Mouse (Mus musculus): ENCODE results near the gene Ppp1r13l.

The Ppp1r13l gene

DNA sequence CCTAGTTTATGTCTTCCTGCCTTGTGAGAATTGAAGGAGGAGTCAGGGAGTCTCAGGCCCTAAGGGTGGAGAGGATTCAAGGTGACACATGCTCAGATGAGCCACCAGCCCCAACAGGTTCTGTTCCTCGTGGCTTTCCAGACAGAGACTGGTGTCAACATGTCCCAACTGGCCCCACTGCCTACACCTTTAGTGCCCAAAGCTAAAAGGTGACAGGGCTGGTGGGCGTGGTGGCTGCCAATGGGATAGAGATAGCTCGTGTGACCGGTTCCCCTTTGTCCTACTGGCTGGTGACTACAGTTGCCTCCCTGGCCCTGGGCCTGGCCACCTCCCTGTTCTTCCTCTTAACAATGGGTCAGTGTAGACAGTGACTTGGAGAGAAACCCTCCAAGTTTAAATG lies 5.8 kb downstream of the Ppp1r13l start:
- ATAC-seq (ENCODE audit: low TSS enrichment): no peak

DNA sequence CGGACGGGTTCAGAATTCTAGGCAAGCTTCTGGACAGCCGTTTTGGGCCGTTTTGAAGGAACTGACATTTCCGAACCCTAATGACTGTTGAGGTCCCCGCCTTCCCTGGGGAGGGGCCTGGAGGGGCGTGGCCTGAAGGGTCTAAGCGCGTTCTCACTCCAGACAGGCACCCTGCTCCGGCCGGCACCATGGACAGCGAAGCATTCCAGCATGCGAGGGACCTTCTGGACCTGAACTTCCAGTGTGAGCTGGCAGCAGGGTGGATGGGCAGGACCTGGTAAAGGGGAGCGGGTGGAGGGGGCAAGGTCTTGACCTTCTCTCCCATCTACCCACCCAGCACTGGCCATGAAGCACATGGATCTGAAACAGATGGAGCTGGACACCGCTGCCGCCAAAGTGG lies 8.8 kb downstream of the Ppp1r13l start:
- no peak for ATAC-seq (ENCODE audit: low TSS enrichment)

DNA sequence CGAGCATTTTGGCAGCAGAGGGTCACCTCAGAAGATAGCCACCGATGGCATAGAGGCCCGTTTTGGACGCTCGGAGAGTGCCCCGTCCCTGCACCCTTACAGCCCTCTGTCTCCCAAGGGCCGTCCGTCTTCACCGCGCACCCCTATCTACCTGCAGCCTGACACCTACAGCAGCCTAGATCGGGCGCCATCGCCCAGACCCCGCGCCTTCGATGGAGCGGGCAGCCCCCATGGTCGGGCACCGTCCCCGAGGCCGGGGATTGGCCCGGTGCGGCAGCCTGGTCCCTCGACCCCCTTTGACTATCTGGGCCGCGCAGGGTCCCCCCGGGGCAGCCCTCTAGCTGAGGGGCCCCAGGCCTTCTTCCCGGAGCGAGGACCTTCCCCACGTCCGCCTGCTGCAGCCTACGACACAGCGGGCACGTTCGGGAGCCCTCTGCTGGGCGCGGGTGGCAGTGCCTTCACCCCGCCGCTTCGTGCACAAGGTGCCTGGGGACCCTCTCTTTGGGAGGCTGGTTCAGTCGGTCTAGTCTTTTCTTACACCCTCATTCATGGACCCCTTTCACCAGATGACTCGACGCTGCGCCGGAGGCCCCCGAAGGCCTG lies 10.4 kb downstream of the Ppp1r13l start:
- ATAC-seq (ENCODE audit: low TSS enrichment): peak; percentile 81

GRCm38 (mm10) chr7:19373367-19373766 lies 13.8 kb downstream of the Ppp1r13l start:
- no peak for ATAC-seq (ENCODE audit: low TSS enrichment)

GRCm38 (mm10) chr7:19375368-19375767 lies 15.8 kb downstream of the Ppp1r13l start:
- no peak for ATAC-seq (ENCODE audit: low TSS enrichment)

- no peak for ATAC-seq (ENCODE audit: low TSS enrichment)
Observed at GRCm38 (mm10) chr7:19376019-19376418, 16.5 kb downstream of the Ppp1r13l start.

DNA sequence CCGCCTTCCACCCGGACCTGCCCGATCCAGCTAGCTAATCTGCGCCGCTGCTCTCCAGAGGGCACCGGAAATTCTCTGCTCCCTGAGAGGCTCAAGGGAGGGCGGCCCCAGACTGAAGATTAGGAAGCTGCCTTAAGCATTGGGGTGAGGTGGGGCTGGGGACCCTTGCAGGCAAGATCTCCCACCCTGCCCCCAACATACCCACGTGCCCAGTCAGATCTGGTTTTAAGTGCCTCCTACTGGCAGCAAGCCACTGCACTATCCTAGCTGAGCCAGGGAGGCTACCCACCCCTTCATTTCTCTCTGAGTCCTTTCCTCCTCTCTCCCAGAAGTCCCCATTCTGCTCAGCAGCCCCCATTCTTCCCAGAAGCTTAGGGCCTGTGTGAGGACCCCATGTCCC lies 18.5 kb downstream of the Ppp1r13l start:
- no peak for ATAC-seq (ENCODE audit: low TSS enrichment)

GRCm38 (mm10) chr7:19381377-19382165 lies 22.0 kb downstream of the Ppp1r13l start, which contains the start of gene Ercc2:
Ercc2 (plus strand) TSS chr7:19382010.
- ATAC-seq (ENCODE audit: low TSS enrichment): peak; percentile 97

- peak; percentile 51; the same call in 1 of the 2 replicates for ATAC-seq (ENCODE audit: low TSS enrichment)
Observed at GRCm38 (mm10) chr7:19382166-19382541, 22.6 kb downstream of the Ppp1r13l start.

DNA sequence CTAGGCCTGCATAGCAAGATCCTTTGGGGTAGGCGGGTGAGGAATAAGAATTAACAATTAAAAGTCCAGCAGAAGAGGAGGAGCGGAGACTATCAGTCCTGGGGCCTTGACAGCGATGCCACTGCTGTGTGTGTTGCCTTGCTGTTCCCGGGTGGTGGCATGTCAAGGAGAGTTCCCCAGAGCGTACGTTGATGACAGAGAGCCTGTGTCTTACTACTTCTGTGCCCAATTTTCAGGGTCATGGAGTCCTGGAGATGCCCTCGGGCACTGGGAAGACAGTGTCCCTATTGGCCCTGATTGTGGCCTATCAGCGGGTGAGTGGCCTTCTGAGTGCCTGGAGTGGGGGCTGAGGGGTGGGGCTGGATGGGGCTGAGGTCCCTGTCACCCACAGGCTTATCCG lies 24.2 kb downstream of the Ppp1r13l start:
- ATAC-seq (ENCODE audit: low TSS enrichment): no peak

- ATAC-seq (ENCODE audit: low TSS enrichment): 0 out of 2 replicates have a peak, but pooled peaks have one; percentile 39
Observed at GRCm38 (mm10) chr7:19388699-19389413, 29.3 kb downstream of the Ppp1r13l start.

GRCm38 (mm10) chr7:19394484-19394883 lies 34.9 kb downstream of the Ppp1r13l start:
- no peak for ATAC-seq (ENCODE audit: low TSS enrichment)

GRCm38 (mm10) chr7:19399496-19400280 lies 40.1 kb downstream of the Ppp1r13l start:
- ATAC-seq (ENCODE audit: low TSS enrichment): no peak

DNA sequence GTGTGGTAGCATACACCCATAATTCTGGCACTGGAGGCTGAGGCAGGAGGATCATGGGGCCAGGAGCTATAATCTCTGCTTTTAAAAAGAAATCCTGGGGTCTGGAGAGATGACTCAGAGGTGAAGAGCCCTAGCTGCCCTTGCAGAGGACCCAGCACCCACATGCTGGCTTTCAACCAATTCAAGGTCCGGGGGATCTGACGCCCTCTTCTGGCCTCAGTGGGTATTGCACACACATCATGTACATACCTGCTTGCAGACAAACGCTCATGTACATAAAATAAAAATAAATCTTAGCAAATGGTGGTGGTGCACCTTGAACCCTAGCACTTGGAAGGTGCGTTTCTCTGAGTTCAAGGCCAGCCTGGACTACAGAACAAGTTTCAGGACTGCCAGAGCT lies 41.4 kb downstream of the Ppp1r13l start:
- ATAC-seq (ENCODE audit: low TSS enrichment): no peak

GRCm38 (mm10) chr7:19402535-19403112 lies 43.1 kb downstream of the Ppp1r13l start:
- peak; percentile 54; the same call in 1 of the 2 replicates for ATAC-seq (ENCODE audit: low TSS enrichment)

DNA sequence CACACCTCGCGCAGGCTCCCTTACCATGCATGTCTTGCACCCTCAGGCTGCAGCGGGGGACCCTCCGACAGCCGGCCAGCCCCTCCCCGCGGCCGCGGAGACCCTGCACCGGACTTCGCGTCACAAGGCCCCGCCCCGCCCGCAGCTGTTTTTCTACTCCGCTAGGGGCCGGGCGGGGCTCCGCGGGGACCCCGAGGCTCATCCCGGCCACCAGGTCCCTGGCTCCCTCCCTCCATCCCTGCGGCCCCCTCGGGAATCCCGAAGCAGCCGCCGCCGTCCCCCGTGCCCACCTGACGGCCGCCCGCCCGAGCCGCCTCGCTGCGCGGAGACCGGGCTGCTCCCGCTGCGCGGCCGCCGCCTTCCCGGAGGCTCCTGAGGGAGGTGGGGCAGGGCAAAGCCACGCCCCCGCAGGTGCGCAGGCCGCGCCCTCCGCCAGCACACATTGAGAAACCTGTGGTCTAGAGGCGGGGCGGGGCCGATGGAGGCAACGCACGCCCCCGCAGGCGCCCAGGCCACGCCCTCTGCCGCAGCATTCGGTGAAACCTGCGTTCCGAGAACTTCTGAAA lies 44.3 kb downstream of the Ppp1r13l start, which contains the start of gene Klc3:
Klc3 (minus strand) TSS at position 374 of the 566 bp plus-strand sequence.
- no peak for ATAC-seq (ENCODE audit: low TSS enrichment)

- no peak for ATAC-seq (ENCODE audit: low TSS enrichment)
Observed at GRCm38 (mm10) chr7:19404476-19404875, 44.9 kb downstream of the Ppp1r13l start, which contains the start of gene Ckm. Ckm (plus strand) TSS chr7:19404776.

DNA sequence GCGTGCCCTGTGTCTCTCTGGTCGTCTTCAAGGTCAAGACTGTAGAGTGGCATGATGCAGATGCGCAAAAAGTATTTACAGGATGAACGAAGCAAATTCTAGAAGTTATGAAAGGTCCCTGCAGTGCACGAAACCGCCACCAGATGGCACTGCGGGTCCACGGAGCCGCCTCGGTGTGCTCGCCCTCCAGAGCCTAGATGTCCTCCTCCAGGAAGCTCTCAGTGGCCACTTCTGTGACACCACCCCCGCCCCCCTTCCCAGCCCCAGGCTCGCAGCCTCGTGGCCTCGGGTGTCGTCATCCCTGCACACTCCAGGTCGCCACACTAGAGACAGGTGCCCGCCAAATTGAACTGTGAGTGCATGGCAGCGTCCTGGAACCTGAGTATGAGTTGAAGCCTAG lies 45.9 kb downstream of the Ppp1r13l start:
- ATAC-seq (ENCODE audit: low TSS enrichment): peak; percentile 50; the same call in 1 of the 2 replicates

- no peak for ATAC-seq (ENCODE audit: low TSS enrichment)
Observed at GRCm38 (mm10) chr7:19409753-19410152, 50.2 kb downstream of the Ppp1r13l start.

DNA sequence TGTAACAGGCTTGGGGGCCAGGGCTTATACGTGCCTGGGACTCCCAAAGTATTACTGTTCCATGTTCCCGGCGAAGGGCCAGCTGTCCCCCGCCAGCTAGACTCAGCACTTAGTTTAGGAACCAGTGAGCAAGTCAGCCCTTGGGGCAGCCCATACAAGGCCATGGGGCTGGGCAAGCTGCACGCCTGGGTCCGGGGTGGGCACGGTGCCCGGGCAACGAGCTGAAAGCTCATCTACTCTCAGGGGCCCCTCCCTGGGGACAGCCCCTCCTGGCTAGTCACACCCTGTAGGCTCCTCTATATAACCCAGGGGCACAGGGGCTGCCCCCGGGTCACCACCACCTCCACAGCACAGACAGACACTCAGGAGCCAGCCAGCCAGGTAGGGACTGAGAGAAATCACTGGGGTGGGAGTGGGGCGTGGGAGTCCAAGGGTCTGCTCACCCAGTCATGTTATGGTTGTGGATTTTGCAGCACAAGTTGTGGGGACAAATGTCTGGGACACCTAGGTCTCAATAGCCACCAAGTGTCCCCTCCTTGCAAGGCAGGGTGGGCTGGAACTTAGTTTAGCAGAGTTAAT lies 51.3 kb downstream of the Ppp1r13l start:
- ATAC-seq (ENCODE audit: low TSS enrichment): no peak

DNA sequence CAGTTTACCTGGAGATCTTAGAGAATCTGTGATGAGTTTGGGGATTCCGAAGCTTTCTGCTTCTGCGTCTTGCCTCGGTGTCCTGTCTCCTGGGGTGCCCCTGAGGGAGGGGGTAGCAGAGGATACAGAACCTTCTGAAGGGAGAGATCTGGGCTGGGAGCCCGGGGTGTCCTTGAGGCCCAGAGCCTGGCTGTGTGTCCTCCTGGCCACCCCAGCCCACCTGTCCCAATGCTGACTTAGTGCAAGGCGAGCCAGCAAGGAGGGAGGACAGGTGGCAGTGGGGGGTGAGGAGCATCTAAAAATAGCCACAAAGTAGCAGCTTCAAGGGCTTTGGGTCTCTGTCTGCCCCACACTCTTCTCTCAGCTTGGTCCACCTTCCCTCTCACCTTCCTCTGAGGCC lies 52.2 kb downstream of the Ppp1r13l start:
- ATAC-seq (ENCODE audit: low TSS enrichment): no peak

All from frontal cortex, adult (tissue).